Mouse (Mus musculus): ENCODE measurements around the gene Gtpbp3.

Gene Gtpbp3

GRCm38 (mm10) chr8:71487691-71488445, at the start of gene Gtpbp3:
TSS of gene Gtpbp3 (plus strand) at chr8:71488103.
- CTCF ChIA-PET: no interaction called here

- CTCF ChIA-PET: interaction anchor here (0.7 to 1.5 kb wide), 4 partner anchors 70 to 131 kb away, joined by 3 to 10 read pairs (median 4); no protein-coding TSS in a partner anchor
Measured at GRCm38 (mm10) chr8:71441404-71441803, 46.5 kb upstream of the Gtpbp3 start.

GRCm38 (mm10) chr8:71445096-71445495, 42.8 kb upstream of the Gtpbp3 start:
- CTCF ChIA-PET: no interaction called here

- CTCF ChIA-PET: no interaction called here
Measured at GRCm38 (mm10) chr8:71451337-71451736, 36.6 kb upstream of the Gtpbp3 start.

GRCm38 (mm10) chr8:71451777-71452176, 36.1 kb upstream of the Gtpbp3 start:
- CTCF ChIA-PET: no interaction called here

GRCm38 (mm10) chr8:71452669-71453068, 35.2 kb upstream of the Gtpbp3 start:
- CTCF ChIA-PET: no interaction called here

- CTCF ChIA-PET: no interaction called here
Measured at GRCm38 (mm10) chr8:71454668-71455067, 33.2 kb upstream of the Gtpbp3 start.

- CTCF ChIA-PET: no interaction called here
Measured at GRCm38 (mm10) chr8:71456906-71457305, 31.0 kb upstream of the Gtpbp3 start.

GRCm38 (mm10) chr8:71457659-71458270, 30.1 kb upstream of the Gtpbp3 start:
- CTCF ChIA-PET: interaction anchor here (0.6 kb wide), 1 partner anchor 1317 kb away, joined by 4 read pairs; no protein-coding TSS in a partner anchor

GRCm38 (mm10) chr8:71460716-71461115, 27.2 kb upstream of the Gtpbp3 start:
- CTCF ChIA-PET: no interaction called here

GRCm38 (mm10) chr8:71461152-71461840, 26.6 kb upstream of the Gtpbp3 start:
- CTCF ChIA-PET: no interaction called here

- CTCF ChIA-PET: no interaction called here
Measured at GRCm38 (mm10) chr8:71462191-71462590, 25.7 kb upstream of the Gtpbp3 start.

GRCm38 (mm10) chr8:71462786-71463185, 25.1 kb upstream of the Gtpbp3 start:
- CTCF ChIA-PET: no interaction called here

- CTCF ChIA-PET: no interaction called here
Measured at GRCm38 (mm10) chr8:71463188-71464033, 24.5 kb upstream of the Gtpbp3 start, which contains the start of gene Abhd8. TSS of gene Abhd8 (minus strand) at chr8:71463655.

GRCm38 (mm10) chr8:71464513-71465500, 23.1 kb upstream of the Gtpbp3 start, which contains the start of gene Mrpl34:
TSS of gene Mrpl34 (plus strand) at chr8:71464959.
- CTCF ChIA-PET: interaction anchor here (0.6 kb wide), 1 partner anchor 8 kb away, joined by 3 read pairs; no protein-coding TSS in a partner anchor

- CTCF ChIA-PET: no interaction called here
Measured at GRCm38 (mm10) chr8:71465733-71466132, 22.2 kb upstream of the Gtpbp3 start.

GRCm38 (mm10) chr8:71466198-71466597, 21.7 kb upstream of the Gtpbp3 start:
- CTCF ChIA-PET: no interaction called here

GRCm38 (mm10) chr8:71467201-71467600, 20.7 kb upstream of the Gtpbp3 start:
- CTCF ChIA-PET: no interaction called here

- CTCF ChIA-PET: no interaction called here
Measured at GRCm38 (mm10) chr8:71468001-71468400, 19.9 kb upstream of the Gtpbp3 start.

- CTCF ChIA-PET: no interaction called here
Measured at GRCm38 (mm10) chr8:71468916-71469315, 19.0 kb upstream of the Gtpbp3 start, which contains the start of gene Dda1. TSS of gene Dda1 (plus strand) at chr8:71469199.

Data from spleen, embryonic (tissue).